Mouse (Mus musculus) mouse embryonic stem cell (cell line): Measurements from ENCODE around the gene Coq10a.
"Not testable (repeated sequence)": the region's sequence is repeated elsewhere in the genome, so short reads cannot be mapped to it uniquely, and the experiment has no call there.

Source experiments
- in situ Hi-C, 2 experiments: fragments of 300-500 bp; cut with MboI; formaldehyde crosslinking; loops; 1 replicate in 1 of 2; 3 replicates in 1 of 2; pipeline ENCODE4 v1.14.3; 2019 to 2020; ENCODE audit warnings: low sequenced_read_pairs in 2 of 2, low pct_unique_long_range_greater_than_20kb in 1 of 2, mixed read lengths in 1 of 2; ENCODE audit not compliant: unreplicated experiment in 1 of 2

The Coq10a gene

DNA sequence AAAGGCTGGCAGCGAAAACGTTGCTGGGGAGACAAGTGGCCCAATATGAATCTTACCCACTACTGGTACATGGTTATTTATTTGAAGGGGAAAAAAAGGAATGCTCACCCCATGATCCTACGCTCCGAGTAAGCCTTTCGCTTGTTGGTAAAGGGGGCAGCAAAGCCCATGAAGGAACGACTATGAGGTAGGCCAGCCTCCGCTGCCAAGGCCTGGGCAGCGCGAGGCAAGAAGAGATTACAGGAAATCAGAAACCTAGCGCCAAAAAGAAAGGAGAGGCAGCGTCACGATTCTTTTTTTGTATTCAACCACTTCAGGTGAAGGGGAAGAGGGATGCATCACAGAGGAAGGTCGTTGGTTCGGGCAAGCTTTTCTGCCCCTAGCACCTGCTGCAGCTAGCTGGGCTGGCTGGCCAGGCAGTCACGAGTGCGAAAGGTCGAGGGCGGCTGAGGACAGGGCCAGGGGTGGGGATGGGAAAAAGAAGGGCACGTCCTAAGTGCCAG is 847 bp downstream of the Coq10a start:
- in situ Hi-C loops = no loop called here

DNA sequence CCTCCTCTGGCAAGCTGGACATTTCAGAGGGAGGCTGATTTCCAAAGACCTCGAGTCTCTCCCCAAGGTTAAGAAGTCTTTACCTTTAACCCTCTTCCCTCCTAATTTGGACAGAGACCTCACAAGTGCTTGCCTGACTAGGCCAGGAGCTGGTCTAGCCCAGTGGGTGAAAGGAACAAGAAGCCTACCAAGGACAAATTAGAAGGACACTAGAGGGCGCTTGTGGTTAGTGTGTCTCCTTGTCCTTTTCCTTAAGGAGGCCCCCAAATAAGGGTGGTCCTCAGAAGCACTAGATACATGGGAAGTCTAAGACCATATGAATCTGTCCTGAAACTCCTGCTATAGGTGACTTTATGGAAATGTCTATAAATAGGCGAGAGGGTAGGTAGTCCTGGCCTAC is 6.2 kb downstream of the Coq10a start:
- in situ Hi-C loops = no loop called here

DNA sequence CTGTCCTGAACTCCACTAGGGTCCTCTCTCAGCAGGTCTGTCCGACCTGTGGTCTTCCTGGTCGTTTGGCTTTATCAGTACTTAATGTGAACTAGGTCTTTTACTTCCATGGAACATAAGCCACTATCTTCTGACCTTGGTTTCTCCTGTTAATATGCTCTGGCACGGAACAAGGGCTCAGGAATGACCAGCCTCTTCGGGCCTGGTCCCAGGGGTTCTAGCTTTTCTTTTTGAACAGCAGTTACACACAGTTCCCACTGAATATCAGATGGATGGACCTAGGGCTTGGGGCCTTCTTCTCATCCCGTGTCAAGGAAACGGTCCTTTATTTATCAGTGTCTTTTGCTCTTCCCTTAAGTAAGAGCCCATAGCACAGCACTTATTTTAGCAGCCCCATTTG is 7.0 kb downstream of the Coq10a start:
- in situ Hi-C loops = no loop called here

DNA sequence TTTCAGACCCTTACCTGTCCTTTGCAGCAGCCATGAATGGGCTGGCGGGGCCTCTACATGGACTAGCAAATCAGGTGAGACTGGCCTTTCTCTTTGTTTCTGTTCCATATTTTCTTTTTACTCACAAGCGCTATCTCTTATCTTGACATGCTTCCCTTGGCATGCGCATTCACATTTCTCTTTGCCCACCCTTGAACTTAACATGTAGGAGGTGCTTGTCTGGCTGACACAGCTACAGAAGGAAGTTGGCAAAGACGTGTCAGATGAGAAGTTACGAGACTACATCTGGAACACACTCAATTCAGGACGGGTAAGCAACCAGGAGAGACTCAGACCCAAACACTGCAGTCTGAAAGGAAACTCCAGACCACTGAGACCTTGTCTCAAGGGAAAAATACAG is 9.6 kb downstream of the Coq10a start:
- in situ Hi-C loops = no loop called here

DNA sequence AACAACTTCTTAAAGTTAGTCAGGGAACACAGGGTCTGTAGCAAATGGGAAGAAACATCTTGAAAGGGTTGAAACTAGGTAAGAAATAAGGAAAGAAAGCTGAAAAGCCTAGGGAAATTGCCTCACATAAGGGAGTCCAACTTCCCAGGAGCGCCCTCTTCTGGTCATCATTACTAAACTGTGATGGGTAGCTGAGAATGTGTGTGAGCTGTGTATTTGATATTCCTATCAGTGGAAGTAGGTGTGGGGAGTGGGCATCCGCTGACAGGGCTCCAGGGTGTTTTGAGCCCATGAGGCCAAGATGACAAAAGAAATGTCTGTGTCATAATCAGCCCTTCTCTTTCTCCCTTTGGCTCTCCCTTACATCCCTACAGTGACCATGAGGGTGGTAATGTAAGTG is 10.0 kb downstream of the Coq10a start:
- in situ Hi-C loops = no loop called here

DNA sequence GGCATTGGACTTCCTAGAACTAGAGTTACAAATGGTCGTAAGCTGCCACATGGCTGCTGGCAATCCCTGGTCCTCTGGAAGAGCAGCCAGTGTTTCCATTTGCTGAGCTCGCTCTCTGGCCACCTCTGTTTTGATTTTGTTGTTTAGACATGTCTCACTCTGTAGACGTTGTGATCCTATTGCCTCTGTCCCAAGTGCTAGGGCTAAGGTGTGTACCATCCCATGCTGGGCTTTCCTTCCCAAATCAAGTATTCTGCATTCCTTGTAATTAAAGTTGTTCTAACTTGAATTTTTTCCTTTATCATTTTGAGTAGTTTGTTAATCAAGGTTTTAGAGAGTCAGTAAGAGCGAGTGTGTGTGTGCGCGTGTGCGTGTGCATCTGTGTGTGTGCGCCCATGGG is 21.3 kb downstream of the Coq10a start:
- in situ Hi-C loops = loop anchor here in 1 of 2 experiments (10.0 kb wide), 1 partner anchor 107 kb away; the partner anchor contains the start of gene Smarcc2

DNA sequence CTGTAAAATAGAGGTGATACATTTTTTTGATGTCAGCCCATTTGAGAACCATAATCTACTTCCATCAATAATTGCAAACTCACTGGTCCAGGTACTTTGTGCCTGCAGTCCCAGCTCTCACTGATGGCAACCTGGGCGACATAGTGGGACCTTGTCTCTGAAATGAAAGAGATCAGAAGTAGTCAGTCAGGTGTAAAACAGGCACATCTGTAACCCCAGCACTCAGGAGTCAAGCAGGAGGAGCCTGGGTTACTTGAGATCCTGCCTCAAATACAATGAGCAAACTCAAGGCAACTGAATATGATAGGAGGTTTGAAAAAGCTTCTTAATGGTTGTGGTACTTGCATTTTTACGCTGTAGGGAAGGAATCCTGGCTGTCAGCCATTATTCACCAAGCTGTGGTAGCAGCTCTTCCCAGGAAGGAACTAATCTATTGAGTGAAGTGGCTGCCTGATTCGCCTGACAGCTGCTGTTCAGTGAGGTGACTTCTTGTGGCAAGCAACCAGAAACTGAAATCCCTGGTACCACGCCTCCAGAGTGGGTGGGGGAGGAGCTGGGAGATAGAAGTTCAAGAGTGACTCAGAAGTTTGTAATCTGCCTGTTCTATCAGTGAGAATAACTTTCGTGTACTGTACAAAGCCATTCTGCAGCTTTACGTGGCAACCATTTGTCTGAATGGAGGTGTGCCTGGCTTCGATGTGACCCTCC is 24.1 kb downstream of the Coq10a start:
- in situ Hi-C loops = loop anchor here in 1 of 2 experiments (10.0 kb wide), 1 partner anchor 110 kb away; the partner anchor contains the start of gene Smarcc2

DNA sequence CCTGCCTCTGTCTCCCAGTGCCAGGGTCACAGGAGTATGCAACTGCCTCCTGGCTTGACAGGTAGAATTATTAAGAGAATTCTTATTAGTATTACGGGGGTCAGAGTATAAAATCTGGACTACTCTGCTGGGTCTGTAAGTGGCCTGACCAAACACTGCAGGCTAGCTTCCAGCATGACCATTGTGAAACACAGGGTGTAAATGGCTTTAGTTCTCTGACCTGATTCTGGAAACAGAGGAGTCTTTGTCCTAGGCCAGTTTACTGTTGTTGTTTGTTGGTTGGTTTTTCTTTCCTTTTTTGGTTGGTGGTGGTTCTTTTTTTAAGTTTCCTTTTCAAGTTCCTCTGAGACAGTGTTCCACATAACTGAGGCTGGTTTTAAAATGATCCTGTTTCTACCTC is 25.4 kb downstream of the Coq10a start:
- in situ Hi-C loops = loop anchor here in 1 of 2 experiments (10.0 kb wide), 1 partner anchor 111 kb away; the partner anchor contains the start of gene Smarcc2

DNA sequence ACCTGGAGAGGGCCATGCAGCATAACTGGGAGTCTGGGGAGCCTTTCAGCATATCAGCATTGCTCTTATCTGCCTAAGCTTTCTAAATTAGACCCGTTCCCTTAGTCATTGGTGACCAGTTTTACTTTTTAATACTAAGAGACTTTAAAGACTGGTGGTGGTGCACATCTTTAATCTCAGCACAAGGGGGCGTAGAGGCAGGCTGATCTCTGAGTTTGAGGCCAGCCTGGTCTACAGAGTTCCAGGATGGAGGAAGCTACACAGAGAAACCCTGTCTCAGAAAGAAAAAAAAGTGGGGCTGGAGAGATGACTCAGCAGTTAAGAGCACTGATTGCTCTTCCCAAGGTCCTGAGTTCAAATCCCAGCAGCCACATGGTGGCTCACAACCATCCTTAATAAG is 28.5 kb downstream of the Coq10a start:
- in situ Hi-C loops = loop anchor here in 1 of 2 experiments (10.0 kb wide), 1 partner anchor 115 kb away; the partner anchor contains the start of gene Smarcc2

DNA sequence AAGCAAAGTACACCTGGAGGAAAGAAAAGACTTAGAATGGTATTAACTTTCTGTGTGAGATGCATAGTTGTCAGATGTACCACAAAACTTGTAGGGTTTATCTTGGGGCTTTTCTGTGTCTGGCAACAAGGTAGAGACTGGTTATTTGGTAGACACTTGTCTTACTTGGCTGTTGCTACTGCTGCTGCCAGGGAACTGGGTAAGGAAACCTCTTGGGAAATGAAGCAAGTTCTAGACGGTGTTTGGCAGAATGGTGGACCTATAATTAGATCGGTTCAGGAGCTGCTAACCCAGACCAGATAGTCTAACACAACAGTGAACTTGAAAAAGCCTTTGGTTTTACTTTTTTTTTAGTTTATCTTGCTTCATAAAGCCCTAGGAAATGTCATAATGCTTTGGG is 29.8 kb downstream of the Coq10a start:
- in situ Hi-C loops = no loop called here

DNA sequence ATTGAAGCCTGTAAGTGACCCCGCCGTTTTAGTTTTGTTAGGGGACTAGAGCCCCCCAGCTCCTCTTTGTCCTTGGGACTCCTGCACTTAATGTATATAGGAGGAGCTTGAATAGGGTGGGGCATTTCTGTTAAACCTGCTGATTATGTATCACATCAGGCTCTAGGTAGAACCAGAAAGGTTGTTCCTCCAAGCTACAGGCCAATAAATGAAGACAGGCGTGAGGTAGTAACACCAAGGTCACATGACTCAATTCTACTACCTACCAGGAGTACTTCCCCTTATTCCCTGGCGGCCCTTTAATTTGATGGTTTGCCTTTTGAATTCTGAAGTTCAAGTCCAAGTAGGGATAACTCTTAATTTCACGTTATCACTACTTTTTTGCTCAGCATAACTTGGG is 30.4 kb downstream of the Coq10a start:
- in situ Hi-C loops = no loop called here

DNA sequence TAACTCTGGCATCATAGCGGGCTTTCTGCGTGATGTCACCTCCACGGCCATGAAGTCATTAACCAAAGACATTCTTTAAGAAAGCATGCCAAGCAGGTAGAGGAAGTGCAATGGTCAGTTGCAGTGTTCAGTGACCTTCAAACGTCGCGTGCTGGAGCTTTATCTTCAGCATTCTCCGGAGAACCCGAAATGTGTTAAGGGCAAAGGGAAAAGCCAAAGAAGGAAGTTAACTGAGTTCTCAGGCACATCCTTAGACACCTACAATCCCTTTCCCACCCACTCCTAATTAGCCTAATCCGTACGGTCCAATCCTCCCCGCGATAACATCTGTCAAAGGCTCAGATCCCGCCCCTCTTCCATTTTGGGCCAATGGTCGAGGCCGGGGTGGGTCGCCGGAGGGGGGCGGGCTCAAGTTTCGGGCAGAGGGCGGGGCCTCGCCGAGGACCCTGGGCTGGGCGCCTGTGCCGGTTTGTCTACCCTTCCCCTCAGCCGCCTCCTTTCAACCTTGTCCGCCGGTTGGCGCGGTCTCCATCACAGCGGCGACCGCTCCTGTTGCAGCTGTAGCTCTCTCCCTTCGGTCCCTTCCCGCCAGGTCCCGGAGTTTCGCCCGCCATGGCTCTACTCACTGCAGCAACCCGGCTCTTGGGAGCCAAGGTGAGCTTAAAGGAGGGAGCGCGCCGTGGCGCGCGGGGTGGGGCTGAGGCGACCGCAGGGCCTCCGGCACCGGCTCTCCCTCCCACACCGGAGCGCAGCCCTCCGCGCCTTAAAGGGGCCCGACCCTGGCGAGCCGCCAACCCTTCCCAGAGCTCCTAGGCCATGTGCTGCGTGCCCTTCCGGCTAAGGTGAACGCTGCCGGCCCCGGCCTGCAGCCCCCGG is 31.3 kb downstream of the Coq10a start, which contains the start of gene Cs:
Cs (plus strand) TSS at position 429 of the 876 bp plus-strand sequence.
- in situ Hi-C loops = no loop called here

DNA sequence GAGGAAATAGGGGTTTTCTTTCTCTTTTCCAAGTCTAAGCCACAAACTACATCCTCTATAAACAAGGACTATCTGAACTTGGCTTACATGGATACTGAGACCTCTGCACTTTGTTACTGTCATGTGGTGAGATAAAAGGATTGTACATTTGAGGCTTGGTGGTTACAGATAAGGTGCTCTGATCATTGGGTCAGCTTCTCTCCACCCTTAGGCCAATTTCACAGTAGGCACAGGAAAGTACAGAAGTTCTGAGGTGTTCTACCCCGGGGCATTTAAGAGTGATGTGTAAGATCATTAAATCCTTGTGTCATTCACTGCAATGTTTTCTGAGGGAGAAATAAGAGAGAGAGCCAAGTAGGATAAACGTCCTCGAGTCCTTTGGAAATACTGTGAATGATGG is 32.2 kb downstream of the Coq10a start:
- in situ Hi-C loops = no loop called here

DNA sequence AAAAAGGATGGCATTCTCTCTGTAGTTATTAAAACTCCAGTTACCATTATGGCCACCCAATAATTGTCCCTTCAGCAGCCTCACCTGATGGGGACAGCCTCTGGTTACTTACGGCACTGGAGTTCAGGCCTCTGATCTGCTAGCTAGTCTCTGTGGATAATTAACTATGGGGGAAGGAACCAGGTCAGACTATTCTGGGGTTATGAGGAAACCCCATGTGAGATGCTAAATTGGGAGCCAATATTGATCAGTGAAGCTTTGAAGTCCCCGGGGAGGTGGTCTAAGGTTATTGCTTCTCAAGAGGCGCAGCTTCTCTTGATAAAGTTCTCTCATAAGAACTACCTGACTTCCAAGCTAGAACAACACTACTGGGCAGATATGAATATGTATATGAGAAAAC is 32.6 kb downstream of the Coq10a start:
- in situ Hi-C loops = no loop called here

DNA sequence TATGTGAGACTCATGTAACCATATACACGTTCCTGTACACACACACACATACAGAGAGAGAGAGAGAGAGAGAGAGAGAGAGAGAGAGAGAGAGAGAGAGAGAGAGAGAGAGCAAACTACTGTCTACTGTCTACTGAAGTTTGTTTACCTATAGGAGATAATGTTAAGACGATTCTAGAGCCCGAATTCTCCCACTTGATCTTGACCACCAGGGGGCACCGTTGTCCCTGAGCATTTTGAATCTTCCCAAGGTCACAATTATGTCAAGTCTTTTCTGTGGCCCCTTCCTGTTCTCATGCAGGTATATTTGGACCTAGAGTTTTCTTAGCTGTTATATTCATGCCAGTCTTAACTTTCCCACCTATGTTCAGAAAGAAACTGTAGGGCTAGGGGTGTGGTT is 33.2 kb downstream of the Coq10a start:
- in situ Hi-C loops = no loop called here

DNA sequence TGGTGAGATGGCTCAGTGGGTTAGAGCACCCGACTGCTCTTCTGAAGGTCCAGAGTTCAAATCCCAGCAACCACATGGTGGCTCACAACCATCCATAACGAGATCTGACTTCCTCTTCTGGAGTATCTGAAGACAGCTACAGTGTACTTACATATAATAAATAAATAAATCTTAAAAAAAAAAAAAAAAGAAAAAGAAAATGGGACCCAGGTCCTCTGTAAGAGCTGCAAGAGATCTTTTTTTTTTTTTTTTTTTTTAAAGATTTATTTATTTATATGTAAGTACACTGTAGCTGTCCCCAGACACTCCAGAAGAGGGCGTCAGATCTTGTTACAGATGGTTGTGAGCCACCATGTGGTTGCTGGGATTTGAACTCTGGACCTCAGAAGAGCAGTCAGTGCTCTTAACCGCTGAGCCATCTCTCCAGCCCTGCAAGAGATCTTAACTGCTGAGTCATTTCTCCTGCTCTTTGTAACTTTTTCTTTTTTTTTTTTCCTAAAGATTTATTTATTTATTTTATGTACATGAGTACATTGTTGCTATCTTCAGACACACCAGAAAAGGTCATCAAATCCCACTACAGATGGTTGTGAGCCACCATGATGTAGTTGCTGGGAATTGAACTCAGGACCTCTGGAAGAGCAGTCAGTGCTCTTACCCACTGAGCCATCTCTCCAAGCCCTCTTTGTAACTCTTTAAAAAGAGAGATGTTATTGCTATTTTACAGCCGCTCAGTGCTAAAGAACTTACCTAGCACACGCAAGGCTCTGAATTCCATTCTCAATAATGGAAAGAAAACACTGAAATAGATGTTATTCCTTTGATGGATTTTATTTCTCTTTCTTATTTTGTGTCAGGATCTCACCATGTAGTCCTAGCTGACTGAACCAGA is 36.2 kb downstream of the Coq10a start:
- in situ Hi-C loops = not testable (repeated sequence)

DNA sequence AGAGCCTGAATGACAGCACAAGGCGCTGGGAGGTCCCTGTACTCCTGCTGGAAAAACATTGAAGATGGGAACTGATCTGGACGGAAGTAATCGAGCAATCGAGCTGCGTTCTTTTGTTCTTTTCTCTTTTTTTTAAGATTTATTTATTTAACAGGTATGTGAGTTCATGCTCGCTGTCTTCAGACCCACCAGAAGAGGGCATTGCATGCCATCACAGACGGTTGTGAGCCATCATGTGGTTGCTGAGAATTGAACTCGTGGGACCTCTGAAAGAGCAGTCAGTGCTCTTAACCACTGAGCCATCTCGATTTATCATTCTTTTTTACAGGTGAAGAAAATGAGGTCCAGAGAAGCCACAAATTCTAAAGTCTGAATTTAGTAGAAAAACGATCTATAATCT is 41.2 kb downstream of the Coq10a start:
- in situ Hi-C loops = no loop called here

DNA sequence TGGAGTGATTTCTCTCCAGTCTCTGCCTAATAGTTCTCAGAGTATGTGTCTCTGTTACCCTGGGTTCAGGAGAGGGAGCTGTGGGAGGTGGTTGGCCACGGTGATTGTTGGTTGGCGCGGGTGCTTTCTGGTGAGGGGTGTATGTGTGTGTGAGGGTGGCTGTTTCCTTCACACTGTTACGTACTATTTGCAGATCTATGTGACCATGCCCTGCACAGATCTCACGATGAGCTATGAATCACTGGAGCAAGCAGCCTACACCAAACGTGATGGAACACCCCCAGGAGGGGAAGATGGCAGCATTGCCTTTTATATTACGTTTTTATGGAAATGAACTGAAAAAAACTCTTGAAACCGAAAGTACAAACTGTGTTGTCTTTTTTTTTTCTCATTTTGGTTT is 42.0 kb downstream of the Coq10a start:
- in situ Hi-C loops = no loop called here
